Mouse (Mus musculus) embryonic facial prominence, embryonic 11.5 days (tissue): ENCODE measurements around the gene Sertm1. TPM values are rescaled to one million over a fixed set of nuclear protein-coding genes. Genes with fewer than 3 reads are reported as not detected.
A peak's percentile ranks its signal among the peaks of the same experiment; 100 is the strongest.

Experiments used
- ATAC-seq: fragments of 200-750 bp; cut with Nextera tagmentation; replicated peaks from 2 replicates; pipeline ENCODE4 v1.8.0; 2017; ENCODE audit warnings: low read depth; ENCODE audit not compliant: insufficient number of reproducible peaks, low FRiP score, low TSS enrichment
- DNase-seq: peaks from one replicate; pipeline ENCODE4 v3.0.0-alpha.2; 2015; ENCODE audit warnings: low spot score
- H3K27ac ChIP-seq: fragments of 300-500 bp; sonication (generic); replicated peaks from 2 replicates; pipeline ENCODE4 v1.5.1; 2014; ENCODE audit warnings: mild to moderate bottlenecking, low read depth, low read length, control low read depth
- H3K27me3 ChIP-seq: fragments of 300-500 bp; sonication (generic); 2 replicates; pipeline ENCODE4 v1.6.1; 2014; ENCODE audit warnings: mild to moderate bottlenecking, low read length, moderate library complexity, mixed read lengths; ENCODE audit not compliant: control insufficient read depth, insufficient read depth
- H3K36me3 ChIP-seq: fragments of 300-500 bp; sonication (generic); replicated peaks from 2 replicates; pipeline ENCODE4 v1.6.1; 2014; ENCODE audit warnings: low read depth, mild to moderate bottlenecking, low read length, moderate library complexity, mixed read lengths; ENCODE audit not compliant: control insufficient read depth, insufficient read depth
- H3K4me1 ChIP-seq: fragments of 300-500 bp; sonication (generic); 2 replicates; pipeline ENCODE4 v1.6.1; 2014; ENCODE audit warnings: low read length, mixed read lengths; ENCODE audit not compliant: control insufficient read depth, insufficient read depth
- H3K4me2 ChIP-seq: fragments of 300-500 bp; sonication (generic); 2 replicates; pipeline ENCODE4 v1.6.1; 2014; ENCODE audit warnings: low read depth, mild to moderate bottlenecking, control low read depth, low read length, moderate library complexity
- H3K4me3 ChIP-seq: fragments of 300-500 bp; sonication (generic); 2 replicates; pipeline ENCODE4 v1.5.1; 2014; ENCODE audit warnings: low read depth, low read length, control low read depth
- H3K9ac ChIP-seq: fragments of 300-500 bp; sonication (generic); replicated peaks from 2 replicates; pipeline ENCODE4 v1.6.1; 2014; ENCODE audit warnings: mild to moderate bottlenecking, control low read depth, low read length
- H3K9me3 ChIP-seq: fragments of 300-500 bp; sonication (generic); replicated peaks from 2 replicates; pipeline ENCODE4 v1.6.1; 2016; ENCODE audit warnings: mild to moderate bottlenecking, low read length, inconsistent platforms, mixed read lengths; ENCODE audit not compliant: control insufficient read depth
- WGBS: fragments of 180-500 bp; shearing (Covaris S2); extraction: QIAGEN DNeasy Blood & Tissue Kit; methylation state at CpG from one replicate; pipeline ENCODE4 v1.1.7; 2014; 5-methylcytosine and 5-hydroxymethylcytosine counted together
- polyA plus RNA-seq: library from polyadenylated mRNA; unstranded; fragments of >200 nt; fragmentation: Nextera tagmentation; extraction: Ambion mirVana; gene quantifications from 2 replicates; pipeline ENCODE4 v1.2.1, GENCODE M21; 2014

Sertm1 gene
- polyA plus RNA-seq = 0.32 and 0.60 TPM in 2 replicates

GRCm38 (mm10) chr3:54915643-54916071, at the start of gene Sertm1:
Gene Sertm1 (minus strand): TSS chr3:54915887.
- no peaks in the 10 kb centered on the region for H3K36me3 ChIP-seq
- ATAC-seq (peak; percentile 99), DNase-seq (peak; percentile 82)
- H3K4me2 ChIP-seq = peak within 1 kb of the TSS; percentile 89
- H3K9ac ChIP-seq = peak within 1 kb of the TSS; percentile 11
- WGBS = 0% methylated on average over 38 of the region's 38 CpGs
- no peaks in the 10 kb centered on the region for H3K4me1 ChIP-seq
- peaks cover 16% of the 10 kb centered on the region for H3K27me3 ChIP-seq
- H3K27ac ChIP-seq = no peak within 1 kb of the TSS
- peak within 1 kb of the TSS; percentile 43 for H3K4me3 ChIP-seq
- H3K9me3 ChIP-seq = no peaks in the 10 kb centered on the region

- 49% methylated on average over 3 of the region's 3 CpGs for WGBS
- Histone ChIP-seq H3K4me2 (no peak overlapping the region), H3K36me3 (no peaks in the 10 kb centered on the region), H3K27me3 (no peaks in the 10 kb centered on the region), H3K4me3 (no peak overlapping the region), H3K27ac (no peak overlapping the region), H3K4me1 (no peaks in the 10 kb centered on the region), H3K9me3 (no peaks in the 10 kb centered on the region), H3K9ac (no peak overlapping the region)
- DNase-seq (no peak), ATAC-seq (no peak)
Measured at GRCm38 (mm10) chr3:54964948-54965506, 49.3 kb upstream of the Sertm1 start.

- no peaks in the 10 kb centered on the region for H3K4me1 ChIP-seq
- H3K27me3 ChIP-seq = no peaks in the 10 kb centered on the region
- ATAC-seq = no peak
- H3K9me3 ChIP-seq = no peaks in the 10 kb centered on the region
- no peak overlapping the region for H3K9ac ChIP-seq
- no peak overlapping the region for H3K4me3 ChIP-seq
- H3K36me3 ChIP-seq = no peaks in the 10 kb centered on the region
- no peak for DNase-seq
- no peak overlapping the region for H3K27ac ChIP-seq
- WGBS = 70% methylated on average over 6 of the region's 6 CpGs
- H3K4me2 ChIP-seq = no peak overlapping the region
Measured at GRCm38 (mm10) chr3:54943067-54943810, 27.6 kb upstream of the Sertm1 start.

- no peak overlapping the region for H3K4me3 ChIP-seq
- WGBS = 80% methylated on average over 4 of the region's 4 CpGs
Measured at GRCm38 (mm10) chr3:54934535-54934934, 18.8 kb upstream of the Sertm1 start.

GRCm38 (mm10) chr3:54932599-54932998, 16.9 kb upstream of the Sertm1 start:
- DNase-seq (no peak), ATAC-seq (no peak)
- no peaks in the 10 kb centered on the region for H3K4me1 ChIP-seq
- H3K4me3 ChIP-seq = no peak overlapping the region
- H3K27ac ChIP-seq = no peak overlapping the region
- no peak overlapping the region for H3K9ac ChIP-seq
- no peaks in the 10 kb centered on the region for H3K27me3 ChIP-seq
- 86% methylated on average over 4 of the region's 4 CpGs for WGBS
- H3K36me3 ChIP-seq = no peaks in the 10 kb centered on the region
- no peak overlapping the region for H3K4me2 ChIP-seq
- H3K9me3 ChIP-seq = no peaks in the 10 kb centered on the region

More at GRCm38 (mm10) chr3:54934535-54934934, 18.8 kb upstream of the Sertm1 start:
- no peaks in the 10 kb centered on the region for H3K36me3 ChIP-seq
- no peaks in the 10 kb centered on the region for H3K27me3 ChIP-seq
- no peak overlapping the region for H3K4me2 ChIP-seq
- no peak overlapping the region for H3K9ac ChIP-seq
- no peak overlapping the region for H3K27ac ChIP-seq
- no peaks in the 10 kb centered on the region for H3K4me1 ChIP-seq
- DNase-seq (no peak), ATAC-seq (no peak)
- no peaks in the 10 kb centered on the region for H3K9me3 ChIP-seq

- peaks cover 6% of the 10 kb centered on the region for H3K27me3 ChIP-seq
- no peaks in the 10 kb centered on the region for H3K4me1 ChIP-seq
- no peak overlapping the region for H3K27ac ChIP-seq
- no peak overlapping the region for H3K4me2 ChIP-seq
- H3K9ac ChIP-seq = no peak overlapping the region
- H3K9me3 ChIP-seq = no peaks in the 10 kb centered on the region
- DNase-seq = no peak
- H3K36me3 ChIP-seq = no peaks in the 10 kb centered on the region
- ATAC-seq = no peak
- WGBS = 75% methylated on average over 3 of the region's 3 CpGs
- H3K4me3 ChIP-seq = no peak overlapping the region
Measured at GRCm38 (mm10) chr3:54920425-54920824, 4.7 kb upstream of the Sertm1 start.

GRCm38 (mm10) chr3:54914845-54915642, 643 bp downstream of the Sertm1 start:
- H3K9me3 ChIP-seq = no peaks in the 10 kb centered on the region
- 2% methylated on average over 31 of the region's 31 CpGs for WGBS
- no peak for ATAC-seq
- H3K27ac ChIP-seq = no peak overlapping the region
- H3K27me3 ChIP-seq = peaks cover 16% of the 10 kb centered on the region
- peak; percentile 6 for DNase-seq
- H3K9ac ChIP-seq = peak overlapping the region; percentile 11
- peak overlapping the region; percentile 43 for H3K4me3 ChIP-seq
- H3K36me3 ChIP-seq = no peaks in the 10 kb centered on the region
- H3K4me2 ChIP-seq = peak overlapping the region; percentile 89
- H3K4me1 ChIP-seq = no peaks in the 10 kb centered on the region
